Mouse (Mus musculus): ENCODE measurements around the gene Gm20388.

GRCm38 (mm10) chr8:120777184-120777583, 866.5 kb downstream of the Gm20388 start:
- TF ChIP-seq CTCF (IDR thresholded peaks at IDR 0.05; ENCODE audit: low read depth, low read length) (no peak), TAL1 (conservative IDR thresholded peaks at IDR 0.05; ENCODE audit: low read depth, low read length) (no peak), POLR2AphosphoS5 (IDR thresholded peaks at IDR 0.05; ENCODE audit: insufficient replicate concordance, low read depth, low read length) (no peak), GATA1 (IDR thresholded peaks at IDR 0.05; ENCODE audit: borderline replicate concordance, low read length) (no peak), GATA2 (IDR thresholded peaks at IDR 0.05; ENCODE audit: borderline replicate concordance, low read depth, low read length) (no peak)

All from G1E (cell line).